Mouse (Mus musculus) CH12.LX (cell line): ENCODE measurements at regions not wholly inside any gene's neighbourhood (a gene's known extent, or its start where the extent isn't known, plus 50 kb on each side); places are given as distances from the start of the nearest gene placed in this dataset.

ENCODE experiments used
- DNase-seq: peaks from one replicate; pipeline ENCODE4 v3.0.0-alpha.2; 2013; ENCODE audit errors: extremely low read depth
- H3K27ac ChIP-seq: 2 replicates; pipeline ENCODE4 v1.5.1; 2012; ENCODE audit warnings: low read depth, mild to moderate bottlenecking, control low read depth, moderate library complexity; ENCODE audit not compliant: insufficient read depth
- H3K27me3 ChIP-seq: replicated peaks from 2 replicates; pipeline ENCODE3; 2012; ENCODE audit warnings: inconsistent platforms
- H3K36me3 ChIP-seq, 2 experiments: replicated peaks in 1 of 2; 2 replicates each; pipeline versions ENCODE3 to v1.6.1; 2012; ENCODE audit warnings: inconsistent platforms in 1 of 2, low read length in 1 of 2, mild to moderate bottlenecking in 1 of 2, mixed read lengths in 1 of 2, moderate library complexity in 1 of 2; ENCODE audit not compliant: control insufficient read depth in 1 of 2, insufficient read depth in 1 of 2
- H3K4me1 ChIP-seq, 2 experiments: 2 replicates each; pipeline ENCODE4 v1.6.1; 2012; ENCODE audit warnings: inconsistent platforms in 1 of 2, moderate library complexity in 1 of 2; ENCODE audit not compliant: insufficient read depth in 2 of 2, control insufficient read depth in 1 of 2
- H3K4me2 ChIP-seq: 2 replicates; pipeline ENCODE4 v1.6.1; 2012; ENCODE audit warnings: low read depth, mild to moderate bottlenecking, control low read depth; ENCODE audit not compliant: poor library complexity, insufficient read depth, severe bottlenecking
- H3K4me3 ChIP-seq, 3 experiments: fragments of 150-350 bp in 1 of 3; sonication (generic) in 1 of 3; replicated peaks in 1 of 3; 2 replicates each; pipeline versions ENCODE3 to v1.5.1; 2011 to 2012; ENCODE audit warnings: low read depth in 2 of 3, low read length in 2 of 3, mild to moderate bottlenecking in 2 of 3, moderate library complexity in 2 of 3, control low read depth in 1 of 3, improper control_type of control experiment in 1 of 3, inconsistent platforms in 1 of 3, mixed read lengths in 1 of 3; ENCODE audit not compliant: poor library complexity in 1 of 3
- H3K79me2 ChIP-seq: replicated peaks from 2 replicates; pipeline ENCODE4 v1.6.1; 2012; ENCODE audit warnings: mild to moderate bottlenecking, moderate library complexity; ENCODE audit not compliant: control insufficient read depth, poor library complexity, insufficient read depth, severe bottlenecking; ENCODE audit errors: extremely low read depth
- H3K9ac ChIP-seq: 2 replicates; pipeline ENCODE4 v1.6.1; 2012; ENCODE audit warnings: low read depth, mild to moderate bottlenecking, control low read depth, moderate library complexity; ENCODE audit not compliant: insufficient read depth
- H3K9me3 ChIP-seq: replicated peaks from 2 replicates; pipeline ENCODE3; 2012; ENCODE audit warnings: low read length, inconsistent platforms, mixed read lengths
- CHD1 ChIP-seq: IDR thresholded peaks from 2 replicates; pipeline ENCODE4 v1.6.1; 2012; ENCODE audit warnings: low read depth, low read length, improper control_type of control experiment, inconsistent platforms
- CHD2 ChIP-seq: IDR thresholded peaks from 2 replicates; pipeline ENCODE4 v1.6.1; 2011; ENCODE audit warnings: low read length, improper control_type of control experiment
- ELF1 ChIP-seq: IDR thresholded peaks from 2 replicates; pipeline ENCODE4 v1.6.1; 2014; ENCODE audit warnings: low read depth, mild to moderate bottlenecking, inconsistent platforms, low read length, improper control_type of control experiment
- HCFC1 ChIP-seq: IDR thresholded peaks from 2 replicates; pipeline ENCODE4 v1.6.1; 2012; ENCODE audit warnings: low read depth, mild to moderate bottlenecking, inconsistent platforms, low read length, improper control_type of control experiment
- JUND ChIP-seq: conservative IDR thresholded peaks from 2 replicates; pipeline ENCODE4 v1.6.1; 2011; ENCODE audit warnings: low read depth, low read length, improper control_type of control experiment
- KAT2A ChIP-seq: IDR thresholded peaks from 2 replicates; pipeline ENCODE4 v1.6.1; 2012; ENCODE audit warnings: low read length, improper control_type of control experiment, inconsistent platforms; ENCODE audit not compliant: insufficient replicate concordance
- MAFK ChIP-seq: IDR thresholded peaks from 2 replicates; pipeline ENCODE4 v1.6.1; 2011; ENCODE audit warnings: low read length, improper control_type of control experiment; ENCODE audit not compliant: insufficient replicate concordance
- MAZ ChIP-seq: IDR thresholded peaks from 2 replicates; pipeline ENCODE4 v1.6.1; 2012; ENCODE audit warnings: low read depth, mild to moderate bottlenecking, inconsistent platforms, low read length, improper control_type of control experiment, moderate library complexity
- MYC ChIP-seq: IDR thresholded peaks from 2 replicates; pipeline ENCODE4 v1.6.1; 2011; ENCODE audit warnings: low read depth, mild to moderate bottlenecking, improper control_type of control experiment, low read length
- NELFE ChIP-seq: IDR thresholded peaks from 2 replicates; pipeline ENCODE4 v1.6.1; 2011; ENCODE audit warnings: low read depth, low read length, improper control_type of control experiment
- NRF1 ChIP-seq: IDR thresholded peaks from 2 replicates; pipeline ENCODE4 v1.6.1; 2014; ENCODE audit warnings: low read depth, mild to moderate bottlenecking, inconsistent platforms, low read length, improper control_type of control experiment, moderate library complexity
- PAX5 ChIP-seq: IDR thresholded peaks from 2 replicates; pipeline ENCODE4 v1.6.1; 2012; ENCODE audit warnings: low read length, inconsistent platforms, mixed read lengths
- POLR2AphosphoS2 ChIP-seq: IDR thresholded peaks from 2 replicates; pipeline ENCODE4 v1.6.1; 2011; ENCODE audit warnings: low read depth, low read length, improper control_type of control experiment
- SMC3 ChIP-seq: IDR thresholded peaks from 2 replicates; pipeline ENCODE4 v1.6.1; 2011; ENCODE audit warnings: low read depth, low read length, improper control_type of control experiment
- TCF12 ChIP-seq: IDR thresholded peaks from 2 replicates; pipeline ENCODE4 v1.6.1; 2014; ENCODE audit warnings: low read depth, mild to moderate bottlenecking, inconsistent platforms, low read length, improper control_type of control experiment
- UBTF ChIP-seq: IDR thresholded peaks from 2 replicates; pipeline ENCODE4 v1.6.1; 2012; ENCODE audit warnings: low read depth, mild to moderate bottlenecking, inconsistent platforms, low read length, improper control_type of control experiment, moderate library complexity
- USF1 ChIP-seq: IDR thresholded peaks from 2 replicates; pipeline ENCODE4 v1.6.1; 2014; ENCODE audit warnings: low read depth, mild to moderate bottlenecking, inconsistent platforms, low read length, improper control_type of control experiment
- ZMIZ1 ChIP-seq: IDR thresholded peaks from 2 replicates; pipeline ENCODE4 v1.6.1; 2012; ENCODE audit warnings: low read depth, mild to moderate bottlenecking, inconsistent platforms, low read length, improper control_type of control experiment
- ZNF384 ChIP-seq: IDR thresholded peaks from 2 replicates; pipeline ENCODE4 v1.6.1; 2012; ENCODE audit warnings: low read depth, low read length, improper control_type of control experiment, inconsistent platforms
- dilution Hi-C: fragments of 300-500 bp; cut with MboI; formaldehyde crosslinking; loops from 2 replicates; pipeline ENCODE4 v1.14.3; 2020; ENCODE audit warnings: low sequenced_read_pairs; ENCODE audit not compliant: extremely low pct_unique_long_range_greater_than_20kb, extremely low pct_ligation_motif_present
- in situ Hi-C: fragments of 300-500 bp; cut with MboI; formaldehyde crosslinking; loops from 3 replicates; pipeline ENCODE4 v1.14.3; 2019; ENCODE audit warnings: low sequenced_read_pairs, low pct_ligation_motif_present, low pct_unique_long_range_greater_than_20kb, mixed read lengths

GRCm38 (mm10) chr4:105406786-105407464 is 249.8 kb downstream of the Plpp3 start:
- Histone ChIP-seq H3K27ac (no peak overlapping the region), H3K27me3 (no peaks in the 10 kb centered on the region), H3K36me3 (no peaks in the 10 kb centered on the region), H3K9ac (no peak overlapping the region), H3K9me3 (no peaks in the 10 kb centered on the region), H3K4me1 (peaks cover 0 to 8% of the 10 kb centered on the region in 2 experiments; a peak in 2 of 4 replicates), H3K4me2 (no peak overlapping the region), H3K79me2 (no peaks in the 10 kb centered on the region), H3K4me3 (no peak overlapping the region)
- DNase-seq = no peak
- in situ Hi-C loops = no loop called here
- dilution Hi-C loops = no loop called here
- no peak for TF ChIP-seq CHD1
- no peak for TF ChIP-seq SMC3
- no peak for TF ChIP-seq ZMIZ1
- TF ChIP-seq JUND = no peak
- no peak for TF ChIP-seq HCFC1
- no peak for TF ChIP-seq USF1
- no peak for TF ChIP-seq UBTF
- no peak for TF ChIP-seq MYC

GRCm38 (mm10) chr4:105408896-105409295 is 251.7 kb downstream of the Plpp3 start:
- no peak overlapping the region for H3K9ac ChIP-seq
- no peak overlapping the region for H3K27ac ChIP-seq
- TF ChIP-seq PAX5 (no peak), TCF12 (no peak), JUND (no peak), USF1 (no peak), NELFE (no peak), MAFK (no peak), NRF1 (no peak)
- TF ChIP-seq, all 38 proteins: peak for 0
- H3K36me3 ChIP-seq = no peaks in the 10 kb centered on the region
- dilution Hi-C loops (no loop called here), in situ Hi-C loops (no loop called here)
- no peaks in the 10 kb centered on the region for H3K9me3 ChIP-seq
- no peaks in the 10 kb centered on the region for H3K79me2 ChIP-seq
- H3K4me3 ChIP-seq = no peak overlapping the region
- no peak for DNase-seq
- H3K4me2 ChIP-seq = no peak overlapping the region
- H3K4me1 ChIP-seq = peaks cover 0 to 5% of the 10 kb centered on the region in 2 experiments; a peak in 2 of 4 replicates
- H3K27me3 ChIP-seq = no peaks in the 10 kb centered on the region

GRCm38 (mm10) chr4:105417166-105417565 is 260.0 kb downstream of the Plpp3 start:
- no peak overlapping the region for H3K4me2 ChIP-seq
- H3K79me2 ChIP-seq = no peaks in the 10 kb centered on the region
- in situ Hi-C loops = no loop called here
- H3K27me3 ChIP-seq = peaks cover 5% of the 10 kb centered on the region
- no peak overlapping the region for H3K27ac ChIP-seq
- no peak overlapping the region for H3K9ac ChIP-seq
- H3K36me3 ChIP-seq = no peaks in the 10 kb centered on the region
- DNase-seq = no peak
- no peak overlapping the region for H3K4me3 ChIP-seq
- dilution Hi-C loops = no loop called here
- no peaks in the 10 kb centered on the region for H3K4me1 ChIP-seq
- TF ChIP-seq KAT2A (no peak), CHD2 (no peak), ZNF384 (no peak), ELF1 (no peak), CHD1 (no peak), MAZ (no peak), TCF12 (no peak), POLR2AphosphoS2 (no peak)
- peaks cover 6% of the 10 kb centered on the region for H3K9me3 ChIP-seq
